14 mouse cellular contexts compared by ENCODE assay signal in the genomic region with DNA sequence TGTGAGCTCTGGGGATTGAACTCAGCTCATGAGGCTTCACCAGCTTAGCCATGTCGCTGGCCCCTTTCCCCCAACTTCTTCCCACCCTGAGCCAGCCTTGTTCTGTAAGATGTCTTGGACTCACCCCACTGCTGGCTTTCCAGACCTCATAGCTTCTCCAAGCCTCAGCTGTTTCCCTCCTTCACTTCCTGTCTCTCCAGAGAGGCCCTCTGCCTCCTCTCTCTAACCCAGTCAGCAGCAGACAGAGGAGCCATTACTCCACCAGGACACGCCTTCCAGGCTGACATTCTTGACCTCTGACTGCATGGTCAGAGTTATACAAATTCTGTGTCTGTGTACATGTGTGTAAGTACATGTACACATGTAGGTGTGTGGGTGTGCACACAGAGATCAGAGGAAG. TPM values are rescaled to one million over a fixed set of nuclear protein-coding genes. Genes with fewer than 3 reads are reported as not detected.
DNase-seq lines count a peak whose midpoint lies in the region; ATAC-seq and TF ChIP-seq lines count a peak whose summit lies in the region.
"Had no signal": no experiment of that assay in that cellular context is flagged by ENCODE, and none has a peak within 500 bp of the region (broad histone marks: within the 10 kb centered on the region; RNA-seq: fewer than 3 reads in every experiment).

No protein-coding gene starts in this region.

- intact Hi-C loops in heart, adult 2 months (cut with DNase I) = no loop called here
- intact Hi-C loops in heart, postnatal 14 days (cut with DNase I) = no loop called here
- intact Hi-C loops in left cerebral cortex, postnatal 25 days (cut with DNase I) = no loop called here

- TF ChIP-seq POLR2A in heart, adult 2 months (IDR thresholded peaks at IDR 0.05; ENCODE audit: insufficient read depth, low read depth, low read length) = no peak

- TF ChIP-seq EP300 in heart, adult 2 months (IDR thresholded peaks at IDR 0.05; ENCODE audit: insufficient read depth, low read depth, low read length) = no peak

- no peak for TF ChIP-seq CTCF in heart, adult 2 months (IDR thresholded peaks at IDR 0.05)

- peak in 1 of 2 experiments; percentile 31 for DNase-seq in heart, adult 2 months
- no peak for DNase-seq in heart, postnatal 14 days
- no peak for DNase-seq in spleen, postnatal 4 days (ENCODE audit: low spot score in 2 of 2)
- no peak for DNase-seq in left cerebral cortex, postnatal 25 days (ENCODE audit: low spot score in 2 of 2)
- DNase-seq: cerebellum, adult 9-10 months; kidney, postnatal 25 days; layer of hippocampus, postnatal 36 days had no signal

- no peak overlapping the region for H3K4me2 ChIP-seq in limb, embryonic 15.5 days
- H3K4me2 ChIP-seq: hindbrain, embryonic 15.5 days had no signal

- H3K9ac ChIP-seq in heart, adult 2 months (ENCODE audit: low read depth, low read length) = no peak overlapping the region
- H3K9ac ChIP-seq in limb, embryonic 15.5 days = no peak overlapping the region
- H3K9ac ChIP-seq: hindbrain, embryonic 15.5 days; liver, embryonic 14.5 days had no signal

- H3K9me3 ChIP-seq in megakaryocyte, embryonic 14.5 days = no peaks in the 10 kb centered on the region
- H3K9me3 ChIP-seq in limb, embryonic 15.5 days = no peaks in the 10 kb centered on the region
- H3K9me3 ChIP-seq: hindbrain, embryonic 15.5 days had no signal

- H3K27ac ChIP-seq in heart, adult 2 months = peak overlapping the region; percentile 82
- peak overlapping the region; percentile 74 for H3K27ac ChIP-seq in brown adipose tissue, adult 24 weeks (replicated peaks; ENCODE audit: low read depth, low read length)
- H3K27ac ChIP-seq in limb, embryonic 15.5 days = 0 out of 2 replicates have a peak overlapping the region, but pooled peaks have one; percentile 7
- H3K27ac ChIP-seq: liver, embryonic 14.5 days had no signal

- no peaks in the 10 kb centered on the region for H3K27me3 ChIP-seq in heart, adult 2 months (ENCODE audit: control insufficient read depth, insufficient read depth, low read length)
- H3K27me3 ChIP-seq in megakaryocyte, embryonic 14.5 days (replicated peaks) = no peaks in the 10 kb centered on the region
- no peaks in the 10 kb centered on the region for H3K27me3 ChIP-seq in limb, embryonic 15.5 days
- H3K27me3 ChIP-seq: hindbrain, embryonic 15.5 days had no signal

- 31% methylated on average over 2 of the region's 2 CpGs for WGBS in heart, adult 2 months
- WGBS in limb, embryonic 15.5 days = 58% methylated on average over 2 of the region's 2 CpGs

- ATAC-seq in megakaryocyte, adult 5-6 weeks (ENCODE audit: poor library complexity, severe bottlenecking) = no peak
- ATAC-seq in limb, embryonic 15.5 days (ENCODE audit: insufficient number of reproducible peaks, low FRiP score, low TSS enrichment, low read depth) = no peak
- ATAC-seq: CD4-positive, CD25-positive, alpha-beta regulatory T cell, adult 4 months had no signal

- H3K4me3 ChIP-seq in heart, adult 2 months = no peak overlapping the region
- peak overlapping the region; percentile 46 for H3K4me3 ChIP-seq in megakaryocyte, embryonic 14.5 days (replicated peaks)
- H3K4me3 ChIP-seq in brown adipose tissue, adult 24 weeks (ENCODE audit: insufficient read depth, low read depth, low read length) = no peak overlapping the region
- H3K4me3 ChIP-seq in limb, embryonic 15.5 days = no peak overlapping the region
- H3K4me3 ChIP-seq: hindbrain, embryonic 15.5 days had no signal

- H3K79me2 ChIP-seq in heart, adult 2 months (replicated peaks; ENCODE audit: control insufficient read depth, insufficient read depth, low read length) = peaks cover 6% of the 10 kb centered on the region; the same call in 1 of the 2 replicates

- peaks cover 36% of the 10 kb centered on the region for H3K4me1 ChIP-seq in heart, adult 2 months (ENCODE audit: control insufficient read depth, insufficient read depth, low read length)
- peaks cover 46% of the 10 kb centered on the region for H3K4me1 ChIP-seq in megakaryocyte, embryonic 14.5 days
- peaks cover 30% of the 10 kb centered on the region for H3K4me1 ChIP-seq in brown adipose tissue, adult 24 weeks (ENCODE audit: control insufficient read depth, insufficient read depth, insufficient read length, low read length)
- peaks cover 23% of the 10 kb centered on the region for H3K4me1 ChIP-seq in limb, embryonic 15.5 days

- peaks cover 10% of the 10 kb centered on the region for H3K36me3 ChIP-seq in heart, adult 2 months (ENCODE audit: control insufficient read depth, insufficient read depth, low read length)
- peaks cover 26% of the 10 kb centered on the region for H3K36me3 ChIP-seq in megakaryocyte, embryonic 14.5 days (replicated peaks; ENCODE audit: low read length)
- H3K36me3 ChIP-seq in limb, embryonic 15.5 days = no peaks in the 10 kb centered on the region
- H3K36me3 ChIP-seq: hindbrain, embryonic 15.5 days had no signal

RNA-seq across cellular contexts. Expression of a gene that starts 23.1 kb away (rescaled TPM):
- total RNA-seq in heart, adult 2 months (2021) = 100 to 1,000 TPM; 276 to 302 TPM
- polyA plus RNA-seq in heart, adult 2 months (2012; rRNA removed) = 170 and 204 TPM in 2 replicates
- total RNA-seq in heart, postnatal 14 days (2021) = 100 to 1,000 TPM; 323 to 335 TPM
- polyA plus RNA-seq in megakaryocyte, embryonic 14.5 days (2012; ENCODE audit: insufficient read depth, low replicate concordance) = 5.1 and 9.7 TPM in 2 replicates
- total RNA-seq in megakaryocyte, adult 5-6 weeks (2015) = 23.2 and 25.0 TPM in 2 replicates
- total RNA-seq in megakaryocyte, adult 5-6 weeks (2017) = 20.0 and 22.0 TPM in 2 replicates
- 64.3 and 66.0 TPM in 2 replicates for polyA plus RNA-seq in brown adipose tissue, adult 24 weeks (2012; ENCODE audit: insufficient read depth, insufficient read length, missing spikeins)
- polyA plus RNA-seq in limb, embryonic 15.5 days (2015; fragmentation: Nextera tagmentation; extraction: Ambion mirVana) = 22.5 and 25.9 TPM in 2 replicates
- 100 to 1,000 TPM; 240 to 249 TPM for total RNA-seq in left cerebral cortex, postnatal 25 days (2021)

RNA-seq across cellular contexts. Expression of a gene that starts 43.4 kb away (rescaled TPM):
- under 1 TPM; 0.18 to 0.30 TPM for total RNA-seq in heart, adult 2 months (2021)
- 0.47 and 2.3 TPM in 2 replicates for polyA plus RNA-seq in heart, adult 2 months (2012; rRNA removed)
- total RNA-seq in heart, postnatal 14 days (2021) = 1 to 10 TPM in 1 of 2 experiments, under 1 TPM in 1; 0.49 to 1.0 TPM
- polyA plus RNA-seq in megakaryocyte, embryonic 14.5 days (2012; ENCODE audit: insufficient read depth, low replicate concordance) = not detected in 2 replicates
- 0.20 TPM in 1 of 2 replicates, not detected in the other for total RNA-seq in megakaryocyte, adult 5-6 weeks (2015)
- 0.12 and 1.0 TPM in 2 replicates for total RNA-seq in megakaryocyte, adult 5-6 weeks (2017)
- polyA plus RNA-seq in brown adipose tissue, adult 24 weeks (2012; ENCODE audit: insufficient read depth, insufficient read length, missing spikeins) = 4.4 TPM in 1 of 2 replicates, not detected in the other
- 136 and 149 TPM in 2 replicates for polyA plus RNA-seq in limb, embryonic 15.5 days (2015; fragmentation: Nextera tagmentation; extraction: Ambion mirVana)
- total RNA-seq in left cerebral cortex, postnatal 25 days (2021) = 1 to 10 TPM; 7.4 to 9.1 TPM

Comparison
In these comparisons a context has a peak if more than half of its experiments do, and no peak if none do; other contexts are left out.
1. H3K27ac ChIP-seq: peak in every context shown above with its lines; median percentile 82 in heart, adult 2 months; 74 in brown adipose tissue, adult 24 weeks; 7 in limb, embryonic 15.5 days.
2. RNA of a gene that starts 23.1 kb away (total RNA-seq): 323 to 335 TPM in heart, postnatal 14 days, 276 to 302 TPM in heart, adult 2 months and 240 to 249 TPM in left cerebral cortex, postnatal 25 days; 20.0 to 25.0 TPM in megakaryocyte, adult 5-6 weeks; every median in the first group is over 4 times any median in the second.
3. RNA of a gene that starts 43.4 kb away (total RNA-seq): 7.4 to 9.1 TPM in left cerebral cortex, postnatal 25 days; 0.12 to 1.0 TPM in megakaryocyte, adult 5-6 weeks, 0.49 to 1.0 TPM in heart, postnatal 14 days and 0.18 to 0.30 TPM in heart, adult 2 months; every median in the first group is over 4 times any median in the second.